Mouse (Mus musculus) bone marrow macrophage, adult 2 months (primary cell): Measurements from ENCODE around the gene Macrod2.

Experiments used
- CTCF ChIP-seq: IDR thresholded peaks from 2 replicates; pipeline ENCODE4 v1.5.1; 2012; ENCODE audit warnings: low read depth, mild to moderate bottlenecking, low read length, moderate library complexity
- POLR2A ChIP-seq: IDR thresholded peaks from 2 replicates; pipeline ENCODE4 v1.6.1; 2012; ENCODE audit warnings: mild to moderate bottlenecking, low read depth, low read length, borderline replicate concordance

DNA sequence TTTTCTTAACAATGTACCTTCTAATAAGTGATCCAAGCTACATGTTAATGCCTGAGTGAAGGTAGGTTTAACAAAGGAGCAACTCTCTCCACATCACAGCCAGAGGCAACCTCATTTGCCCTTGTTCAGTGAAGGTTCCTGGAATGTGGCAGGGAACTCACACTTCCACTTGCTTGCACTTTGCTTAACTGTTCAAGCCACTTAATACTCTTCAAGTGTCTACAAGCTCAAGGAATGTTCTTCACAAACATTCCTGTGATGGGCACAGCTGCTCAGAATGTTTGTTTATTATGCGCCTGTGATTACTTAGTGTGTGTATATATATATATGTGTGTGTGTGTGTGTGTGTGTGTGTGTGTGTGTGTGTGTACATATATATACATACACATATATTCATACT is 1721.5 kb downstream of the Macrod2 start:
- TF ChIP-seq POLR2A (no peak), CTCF (no peak)
